Mouse (Mus musculus): ENCODE results near the gene Rrp15.

- no peak for TF ChIP-seq CTCF (IDR thresholded peaks at IDR 0.05; ENCODE audit: low read depth)
- no peak for TF ChIP-seq EP300 (IDR thresholded peaks at IDR 0.05; ENCODE audit: low read depth)
Measured at GRCm38 (mm10) chr1:186691708-186692107, 57.5 kb downstream of the Rrp15 start.

All from heart, postnatal 0 days (tissue).